Mouse (Mus musculus) spleen, adult 2 months (tissue): ENCODE results near the gene Gm9774.

Experiments used
- CTCF ChIP-seq: fragments of 200-500 bp; IDR thresholded peaks from 2 replicates; pipeline ENCODE4 v1.5.1; 2011; ENCODE audit warnings: mild to moderate bottlenecking, inconsistent platforms; ENCODE audit not compliant: insufficient read depth, insufficient read length, insufficient replicate concordance; ENCODE audit errors: extremely low read depth
- POLR2A ChIP-seq: fragments of 200-500 bp; IDR thresholded peaks from 2 replicates; pipeline ENCODE4 v1.6.1; 2011; ENCODE audit warnings: low read depth, low read length, inconsistent platforms

DNA sequence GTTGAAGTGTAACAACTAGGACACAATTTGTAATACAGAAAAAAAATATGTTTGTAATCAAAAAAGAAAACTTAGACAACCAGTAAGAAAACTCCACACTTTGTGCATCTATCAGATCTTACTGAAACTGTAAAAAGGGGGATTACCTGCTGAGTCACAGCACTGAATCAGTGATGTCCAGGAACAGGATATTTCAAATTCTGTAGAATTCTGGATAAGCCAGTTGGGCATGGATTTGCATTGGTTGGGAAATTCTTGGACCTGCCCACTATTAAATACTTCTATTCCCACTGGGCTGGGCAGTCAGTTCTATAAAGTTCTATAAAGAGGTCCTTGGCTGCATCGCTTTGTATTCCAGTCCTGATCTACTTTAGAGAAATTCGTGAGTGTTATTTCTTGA is 11.4 kb downstream of the Gm9774 start, which contains the start of gene Sprr2j-ps:
- TF ChIP-seq CTCF (no peak), POLR2A (no peak)
